Mouse (Mus musculus) layer of hippocampus, postnatal 25 days (tissue): ENCODE data around the gene Map3k14. TPM values are rescaled to one million over a fixed set of nuclear protein-coding genes. Genes with fewer than 3 reads are reported as not detected.

Experiments used
- DNase-seq, 2 experiments: peaks; one replicate each; pipeline ENCODE4 v3.0.0; 2022; ENCODE audit warnings: mixed read lengths in 2 of 2, low spot score in 1 of 2; ENCODE audit errors: extremely low spot score in 1 of 2
- total RNA-seq, 2 experiments: library from RNA; stranded (reverse); gene quantifications; 2 replicates each; pipeline ENCODE4 v1.2.3; 2021

Gene Map3k14
- total RNA-seq, 2 experiments from 2014 or later = 3.0 to 3.7 TPM

DNA sequence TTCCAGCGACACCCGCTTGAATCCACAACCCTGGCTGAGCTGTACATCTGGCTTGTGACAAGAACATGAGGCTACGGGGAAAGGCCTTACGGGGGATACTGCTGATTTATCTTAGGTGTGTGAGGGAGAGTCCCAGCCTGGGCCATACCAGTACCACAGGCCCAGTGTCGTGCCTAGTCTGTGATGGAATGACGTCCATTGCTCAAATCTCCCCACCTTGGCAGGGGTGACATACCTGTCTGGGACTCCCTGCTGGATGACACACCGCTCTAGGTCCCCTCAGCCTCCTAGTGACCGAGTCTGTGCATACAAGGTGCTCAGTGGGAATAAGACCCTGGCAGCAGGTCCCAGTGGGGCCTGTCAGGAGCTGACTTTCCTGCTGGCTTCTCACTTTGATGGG lies 88.5 kb downstream of the Map3k14 start:
- no peak for DNase-seq

DNA sequence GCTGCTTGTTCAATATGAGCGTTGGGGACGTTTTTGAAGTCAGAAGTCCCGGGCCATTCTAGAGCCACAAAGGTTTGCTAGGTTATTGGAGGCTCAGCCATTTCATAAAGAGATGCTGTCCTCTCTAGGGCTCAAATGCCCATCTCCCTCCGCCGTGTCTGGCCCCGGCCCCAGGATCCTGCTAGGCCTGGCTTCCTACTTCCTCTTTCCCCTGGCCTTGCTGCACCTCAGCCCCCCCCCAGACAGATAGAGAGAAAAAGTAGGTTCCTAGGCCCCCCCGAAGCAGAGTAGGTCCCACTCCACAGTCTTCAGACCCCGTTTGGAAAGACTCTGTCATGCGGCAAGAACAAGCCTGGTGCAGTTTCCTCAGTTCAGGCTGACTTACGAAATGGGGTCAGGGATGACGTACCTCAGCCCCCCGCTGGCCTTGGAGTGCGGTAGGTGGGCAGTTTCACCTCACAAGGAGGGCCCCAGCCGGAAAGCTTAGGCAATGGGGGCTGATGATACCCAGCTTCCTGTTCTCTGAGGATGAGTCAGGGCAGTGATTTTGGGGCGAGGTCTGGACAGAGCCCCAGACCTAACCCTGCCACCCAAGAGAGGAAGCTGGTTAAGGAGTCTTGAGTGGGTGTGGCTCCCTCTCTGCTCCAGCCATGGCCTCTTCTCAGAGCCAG lies 89.3 kb downstream of the Map3k14 start:
- peak in 1 of 2 experiments; percentile 2 for DNase-seq

DNA sequence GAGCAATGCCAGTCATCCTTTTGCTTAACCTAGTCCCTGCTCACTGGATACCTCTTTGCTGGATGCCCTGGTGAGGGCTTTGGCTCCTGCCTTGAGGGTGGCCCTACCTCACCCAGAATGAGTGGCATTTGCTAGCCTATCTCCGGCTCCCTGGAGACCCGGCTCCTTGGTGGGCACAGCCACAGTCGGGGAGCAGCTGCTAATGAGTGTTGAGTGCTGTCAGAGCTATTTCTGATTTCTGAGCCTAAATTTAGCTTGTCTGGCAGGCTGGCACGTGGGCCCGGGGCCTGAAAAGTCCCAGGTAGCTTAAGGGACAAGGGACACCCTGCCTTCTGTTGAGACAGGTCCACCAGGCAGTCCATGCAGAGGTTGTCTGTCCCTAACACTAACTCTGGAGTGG lies 90.1 kb downstream of the Map3k14 start:
- peak in 1 of 2 experiments; percentile 3 for DNase-seq

DNA sequence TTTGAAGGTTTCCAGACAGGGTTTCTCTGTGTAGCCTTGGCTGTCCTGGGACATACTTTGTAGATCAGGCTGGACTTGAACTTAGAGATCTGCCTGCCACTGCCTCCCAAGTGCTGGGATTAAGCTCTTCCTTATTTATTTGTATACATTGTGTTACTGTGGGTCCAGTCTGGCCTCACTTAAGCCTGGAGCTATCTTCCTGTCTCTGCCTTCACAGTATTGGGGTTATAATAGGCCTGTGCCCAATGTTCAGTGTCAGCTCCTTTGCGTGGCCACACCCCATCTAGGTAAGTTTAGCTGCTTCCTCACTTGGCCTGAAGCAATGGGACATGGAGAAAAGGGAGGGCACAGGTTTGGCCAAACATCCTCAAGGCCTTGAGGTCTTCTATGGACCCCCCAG lies 90.8 kb downstream of the Map3k14 start:
- DNase-seq = no peak

DNA sequence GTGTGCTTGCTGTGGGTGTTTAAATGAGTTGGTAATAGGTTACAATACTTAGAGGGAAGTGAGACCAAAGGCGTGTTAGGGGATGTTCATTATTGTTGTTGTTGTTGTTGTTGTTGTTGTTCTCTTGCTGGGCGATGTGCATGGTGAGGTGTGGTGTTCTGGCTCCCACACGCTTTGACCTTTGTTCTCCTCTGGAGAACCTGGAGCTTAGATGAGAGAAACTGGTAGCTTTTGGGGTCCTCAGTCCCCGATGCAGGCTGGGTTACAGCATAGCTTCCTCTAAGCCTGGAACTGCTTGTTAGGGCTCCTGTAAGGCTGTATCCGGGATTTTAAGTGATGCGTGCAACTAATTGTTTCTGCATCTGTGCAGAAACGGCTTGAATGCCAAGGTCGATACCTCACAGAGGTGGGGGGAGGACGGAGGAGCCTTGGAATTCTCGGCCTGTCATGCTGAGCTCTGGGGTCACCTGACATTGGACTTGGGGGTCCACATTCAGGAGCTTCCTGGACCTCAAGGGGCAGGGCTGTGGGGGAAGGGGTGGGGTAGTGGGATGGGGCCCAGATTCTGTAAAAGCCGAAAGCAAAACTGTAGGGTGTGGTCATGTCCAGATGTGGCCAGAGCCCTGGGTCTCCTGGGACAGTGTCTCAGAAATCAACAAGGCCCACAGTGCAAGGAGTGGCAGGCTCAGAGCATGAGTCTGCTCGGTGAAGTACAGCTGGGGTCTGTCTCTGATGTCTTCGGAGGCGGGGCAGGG lies 91.4 kb downstream of the Map3k14 start:
- DNase-seq = peak in 1 of 2 experiments; percentile 3

DNA sequence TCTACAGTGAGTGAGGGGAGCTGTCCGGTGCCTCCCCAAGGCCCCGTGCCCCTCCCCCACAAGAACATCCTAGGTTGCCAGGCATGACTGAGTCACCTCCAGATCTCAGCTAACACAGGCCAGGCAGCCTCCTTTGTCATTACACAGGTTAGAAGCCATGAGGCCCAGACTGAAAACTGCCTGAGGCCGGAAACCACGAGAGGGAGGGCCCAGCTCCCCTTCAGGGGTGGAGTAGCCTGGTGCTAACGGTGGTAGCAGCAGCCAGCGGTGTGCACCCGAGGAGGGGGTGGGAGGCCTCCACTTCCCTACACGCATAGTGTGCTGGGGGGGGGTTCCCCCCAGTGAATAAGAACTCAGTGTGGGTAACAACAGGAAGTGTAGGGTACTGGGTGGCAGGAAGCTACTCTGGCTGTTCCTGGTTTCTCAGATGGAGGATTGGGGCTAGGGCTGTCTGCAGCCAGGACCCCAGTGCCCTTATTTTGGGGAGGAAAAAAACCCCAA lies 92.3 kb downstream of the Map3k14 start:
- DNase-seq = peak in 1 of 2 experiments; percentile 4

DNA sequence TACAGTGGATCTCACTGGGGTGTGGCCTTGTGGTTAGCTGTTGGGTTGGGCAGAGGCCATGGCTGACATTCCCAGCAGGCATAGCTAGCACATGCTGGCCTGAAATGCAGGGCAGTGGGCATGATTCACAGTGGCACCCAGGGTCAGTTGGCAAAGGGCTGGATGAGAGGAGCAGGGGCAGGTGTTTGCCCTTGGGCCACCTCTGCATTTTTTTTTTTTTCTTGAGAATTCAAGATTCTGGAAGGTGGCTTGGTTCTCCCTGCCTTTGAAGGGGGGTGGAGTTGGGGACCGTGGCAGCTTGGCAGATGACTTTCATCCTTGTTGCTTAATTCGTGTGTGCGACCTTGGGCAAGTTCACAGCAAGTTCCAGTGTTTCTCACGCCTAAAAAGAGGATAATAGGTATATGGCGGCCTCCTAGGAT lies 92.8 kb downstream of the Map3k14 start:
- DNase-seq = no peak

DNA sequence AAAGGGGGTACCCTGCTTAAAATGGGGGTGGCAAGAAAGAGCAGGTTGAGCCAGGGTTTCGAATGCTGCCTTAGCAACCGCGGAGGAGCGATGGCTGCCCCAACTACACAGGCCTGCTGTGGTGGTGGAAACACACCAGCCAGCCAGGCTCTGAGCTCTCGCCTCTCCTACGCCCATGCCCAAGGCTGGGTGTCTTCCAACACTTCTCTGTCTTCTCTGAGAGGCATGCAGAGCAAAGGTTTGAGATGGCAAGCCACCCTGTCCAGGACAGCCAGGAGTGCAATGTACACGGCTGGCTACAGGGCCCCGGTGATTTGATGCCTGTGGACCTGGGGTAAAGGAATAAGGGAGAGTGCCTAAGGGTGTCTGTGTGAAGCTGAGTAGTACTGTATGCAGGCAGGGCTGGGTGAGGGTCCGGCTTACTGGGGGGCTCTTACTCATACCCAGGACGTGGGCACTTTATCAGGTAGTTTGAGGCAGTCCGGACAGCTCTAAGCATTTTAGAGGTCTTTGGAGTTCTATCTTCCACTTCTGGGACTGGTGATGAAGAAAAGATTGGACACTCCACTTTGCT lies 93.4 kb downstream of the Map3k14 start:
- no peak for DNase-seq

DNA sequence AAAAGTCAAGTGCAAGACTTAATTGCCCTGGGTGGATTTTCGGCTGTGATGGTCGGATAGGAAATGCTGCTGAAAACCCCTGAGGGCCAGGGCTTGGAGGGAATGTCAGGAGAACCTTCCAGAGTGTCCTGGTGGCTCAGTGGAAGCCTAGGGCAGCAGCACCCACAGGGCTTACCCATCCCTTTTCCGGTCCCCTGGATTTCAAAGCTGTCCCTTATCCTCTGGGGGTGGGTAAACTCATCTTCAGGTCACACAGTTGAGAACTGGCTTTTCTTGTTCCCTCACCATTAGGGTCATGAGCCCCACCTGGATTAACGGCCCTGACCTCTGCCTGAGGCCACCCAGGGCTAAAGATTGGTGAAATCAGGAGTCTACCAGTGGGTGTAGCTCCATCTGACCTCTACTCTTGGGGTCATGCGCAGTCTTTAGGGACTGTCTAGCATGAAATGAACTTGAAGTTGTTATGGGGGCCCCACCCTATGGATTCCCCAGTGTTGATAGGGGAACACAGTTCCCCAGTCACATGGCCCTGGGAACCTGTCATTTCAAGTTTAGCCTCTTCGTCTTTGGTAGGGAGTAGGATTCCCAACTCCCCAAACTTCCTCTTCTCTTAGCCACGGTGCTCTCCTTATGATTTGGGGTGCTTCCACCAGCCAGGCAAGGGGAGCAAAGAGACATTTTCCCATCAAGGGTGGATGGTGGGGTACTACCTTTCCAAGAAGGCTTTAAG lies 94.1 kb downstream of the Map3k14 start:
- DNase-seq = no peak

DNA sequence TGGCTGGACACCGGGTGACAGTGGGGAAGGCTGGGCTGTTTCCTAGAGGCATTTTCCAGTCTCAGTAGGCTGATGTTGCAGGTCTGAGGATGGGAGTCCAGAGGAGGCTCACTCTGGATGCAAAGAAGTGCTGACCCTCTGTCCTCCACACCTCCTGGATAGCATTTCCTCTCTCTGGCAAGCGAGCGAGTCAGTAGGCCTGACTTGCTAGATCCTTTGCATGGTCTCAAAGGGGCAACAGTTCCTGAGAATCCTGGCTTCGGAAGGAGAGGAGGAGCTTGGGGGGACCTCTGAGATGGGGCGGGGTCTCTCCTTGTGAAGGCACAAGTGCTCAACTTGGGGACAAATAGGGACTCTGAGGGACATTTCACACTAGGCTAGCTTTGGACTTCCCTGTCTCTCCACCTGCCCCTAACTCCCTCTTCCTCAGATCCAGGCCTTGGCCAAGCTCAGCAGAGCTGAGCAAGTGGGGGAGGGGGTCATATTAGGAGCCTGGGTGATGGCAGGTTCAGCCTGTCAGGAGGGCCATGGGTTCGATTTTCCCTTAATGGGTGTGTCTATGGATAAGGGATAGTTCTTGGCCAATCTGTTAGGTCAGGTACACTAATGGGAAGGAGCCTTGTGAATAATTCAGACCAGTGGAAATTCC lies 94.8 kb downstream of the Map3k14 start:
- DNase-seq = no peak

DNA sequence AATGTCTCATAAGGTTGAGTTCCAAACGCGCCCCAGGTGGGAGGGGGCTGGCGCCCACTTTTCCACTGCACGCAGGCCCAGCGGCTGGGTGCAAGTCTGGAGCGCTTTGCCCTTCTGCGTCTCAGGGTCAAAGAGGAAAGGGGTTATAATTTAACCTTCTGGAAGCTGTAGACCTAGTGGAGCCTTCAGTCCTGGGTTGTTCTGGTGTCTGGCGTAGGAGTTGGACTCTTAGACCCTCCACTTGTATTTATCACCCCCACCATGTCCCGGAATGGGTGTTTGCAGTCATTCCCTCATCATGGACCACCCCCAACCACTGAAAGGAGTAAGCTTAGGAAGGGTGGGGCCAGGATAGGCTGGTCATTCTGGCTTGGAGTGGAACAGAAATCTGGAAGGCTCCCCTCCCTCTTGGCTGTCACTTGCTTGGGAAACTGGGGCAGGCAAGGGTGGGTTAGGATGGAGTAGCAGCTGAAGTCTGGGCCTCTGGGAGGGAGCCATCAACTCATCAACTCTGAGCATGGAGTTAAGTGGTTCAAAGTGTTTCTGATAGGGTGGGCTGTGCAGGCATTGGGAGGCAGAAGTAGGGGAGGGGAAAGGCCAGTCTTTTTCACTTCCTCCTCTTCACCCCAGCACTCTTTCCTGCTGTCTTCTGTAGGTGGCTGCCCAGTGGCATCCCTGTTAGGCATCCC lies 95.4 kb downstream of the Map3k14 start:
- DNase-seq = no peak

DNA sequence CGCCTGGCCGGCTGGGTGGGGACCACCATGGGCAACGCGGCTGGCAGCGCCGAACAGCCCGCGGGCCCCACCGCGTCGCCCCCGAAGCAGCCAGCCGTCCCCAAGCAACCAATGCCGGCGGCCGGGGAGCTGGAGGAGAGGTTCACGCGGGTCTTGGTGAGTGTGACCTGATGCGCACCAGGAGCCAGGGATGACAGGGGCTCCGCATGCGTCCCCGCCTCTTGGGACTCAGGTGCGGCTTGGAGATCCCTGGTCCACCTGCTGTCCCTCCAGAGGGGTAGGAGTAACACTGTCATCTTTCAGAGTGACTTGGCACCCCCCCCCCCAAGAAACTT lies 96.0 kb downstream of the Map3k14 start:
- no peak for DNase-seq

DNA sequence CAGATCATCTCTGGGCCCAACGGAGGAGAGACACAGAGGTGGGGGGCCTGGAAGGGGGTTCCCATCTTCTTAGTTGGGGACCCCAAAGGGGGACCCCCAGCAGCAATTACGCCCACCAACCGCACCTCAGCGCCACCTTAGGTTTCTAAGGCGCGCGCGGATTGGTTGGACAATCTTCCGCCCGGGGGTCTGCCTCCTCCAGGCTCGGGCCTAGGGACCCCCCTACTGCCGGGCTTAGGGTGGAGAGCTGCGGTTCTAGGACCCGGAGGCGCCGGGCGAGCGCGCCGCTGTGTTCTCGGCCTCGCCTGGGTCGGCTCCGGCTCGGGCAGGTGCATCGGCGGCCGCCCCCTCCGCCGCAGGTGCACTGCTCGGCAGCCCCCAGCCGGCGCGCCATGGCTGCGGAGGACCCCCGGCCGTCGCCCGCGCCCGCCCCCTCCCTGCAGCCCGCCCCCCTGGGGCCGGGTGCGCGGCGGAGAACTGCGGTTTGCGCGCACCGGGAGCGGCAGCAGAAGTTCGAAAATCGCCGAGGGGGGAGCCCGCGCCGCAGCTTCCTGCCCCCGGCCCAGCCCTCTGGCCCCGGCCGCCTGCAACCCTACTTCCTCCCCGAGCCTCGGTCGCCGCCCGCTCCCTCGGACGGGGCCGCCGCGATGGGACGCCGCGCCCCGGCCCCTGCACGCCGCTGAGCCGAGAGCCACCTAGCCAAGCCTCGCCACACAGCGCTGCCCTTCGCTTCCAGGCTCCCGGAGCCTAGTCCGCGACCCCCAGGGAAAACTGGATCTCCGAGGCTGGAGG lies 96.6 kb downstream of the Map3k14 start, which contains the start of gene Fmnl1:
TSS of gene Fmnl1 (plus strand) at position 614 of the 792 bp plus-strand sequence.
- peak in 1 of 2 experiments; percentile 44 for DNase-seq

DNA sequence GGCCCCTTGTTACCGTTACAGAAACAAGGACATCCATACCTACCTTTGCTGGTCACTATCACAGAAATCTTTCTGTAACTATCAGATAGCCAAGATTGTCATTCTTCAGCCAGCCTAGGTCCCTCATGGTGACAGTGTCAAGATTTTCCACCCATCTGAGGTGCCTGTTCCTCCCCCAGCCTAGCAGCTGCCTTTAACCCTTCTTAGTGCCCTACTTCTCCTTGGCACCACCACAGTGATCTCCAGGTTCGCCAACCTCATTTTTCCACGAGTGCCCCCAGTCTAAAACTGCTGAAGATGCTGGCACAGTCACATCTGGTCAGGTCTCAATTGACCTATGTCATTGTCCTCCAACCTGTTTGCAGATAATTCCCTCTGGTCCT lies 97.2 kb downstream of the Map3k14 start:
- no peak for DNase-seq

Other genes with a start within 250 kb of the Map3k14 start
- gene Nmt1, start 239.3 kb downstream of the Map3k14 start, total RNA-seq = 100 to 1,000 TPM; 153 to 166 TPM
- 100 to 1,000 TPM; 106 to 109 TPM for gene Dcakd, start 239.1 kb downstream of the Map3k14 start, total RNA-seq
- 10 to 100 TPM in 1 of 2 experiments, 1 to 10 TPM in 1; 9.1 to 10.2 TPM for gene Plcd3, start 165.8 kb downstream of the Map3k14 start, total RNA-seq
- gene Acbd4, start 165.8 kb downstream of the Map3k14 start, total RNA-seq = 10 to 100 TPM; 79.5 to 90.4 TPM
- 10 to 100 TPM; 52.3 to 53.3 TPM for gene Hexim1, start 151.2 kb downstream of the Map3k14 start, total RNA-seq
- 10 to 100 TPM; 13.2 to 14.7 TPM for gene Hexim2, start 135.0 kb downstream of the Map3k14 start, total RNA-seq
- gene Fmnl1, start 96.4 kb downstream of the Map3k14 start, total RNA-seq = 100 to 1,000 TPM; 127 to 147 TPM
- gene 1700023F06Rik, start 58.9 kb downstream of the Map3k14 start, total RNA-seq = 1 to 10 TPM; 1.1 to 1.5 TPM
- 1 to 10 TPM in 1 of 2 experiments, under 1 TPM in 1; 0.81 to 1.7 TPM for gene Spata32, start 49.0 kb downstream of the Map3k14 start, total RNA-seq
- gene Arhgap27, start 96.2 kb upstream of the Map3k14 start, total RNA-seq = 1 to 10 TPM; 8.6 to 9.3 TPM
- gene Plekhm1, start 145.2 kb upstream of the Map3k14 start, total RNA-seq = 10 to 100 TPM; 16.4 to 17.6 TPM
- not detected for gene Lrrc37a, start 237.1 kb upstream of the Map3k14 start, total RNA-seq